Mouse (Mus musculus): ENCODE data around the gene Fign.

Gene Fign

GRCm38 (mm10) chr2:64097937-64098617 is at the start of gene Fign:
TSS of gene Fign (minus strand) at chr2:64098038.
- DNase-seq, result peak; percentile 94

GRCm38 (mm10) chr2:64133597-64133996 is 35.8 kb upstream of the Fign start:
- DNase-seq, result peak; percentile 66

GRCm38 (mm10) chr2:64120495-64120894 is 22.7 kb upstream of the Fign start:
- no peak for DNase-seq

- no peak for DNase-seq
Measured at GRCm38 (mm10) chr2:64116613-64117012, 18.8 kb upstream of the Fign start.

- DNase-seq, result no peak
Measured at GRCm38 (mm10) chr2:64111133-64111532, 13.3 kb upstream of the Fign start.

GRCm38 (mm10) chr2:64109860-64110259 is 12.0 kb upstream of the Fign start:
- DNase-seq, result no peak

- DNase-seq, result no peak
Measured at GRCm38 (mm10) chr2:64108040-64108439, 10.2 kb upstream of the Fign start.

- DNase-seq, result peak; percentile 36
Measured at GRCm38 (mm10) chr2:64098618-64099320, 931 bp upstream of the Fign start.

- peak; percentile 26 for DNase-seq
Measured at GRCm38 (mm10) chr2:64096721-64097411, 972 bp downstream of the Fign start.

GRCm38 (mm10) chr2:64096176-64096575 is 1.7 kb downstream of the Fign start:
- no peak for DNase-seq

- no peak for DNase-seq
Measured at GRCm38 (mm10) chr2:64095561-64095960, 2.3 kb downstream of the Fign start.

- peak; percentile 31 for DNase-seq
Measured at GRCm38 (mm10) chr2:64093087-64093486, 4.8 kb downstream of the Fign start.

- peak; percentile 29 for DNase-seq
Measured at GRCm38 (mm10) chr2:64083853-64084427, 13.9 kb downstream of the Fign start.

GRCm38 (mm10) chr2:64079765-64080164 is 18.1 kb downstream of the Fign start:
- DNase-seq, result no peak

GRCm38 (mm10) chr2:64078551-64078950 is 19.3 kb downstream of the Fign start:
- no peak for DNase-seq

- DNase-seq, result no peak
Measured at GRCm38 (mm10) chr2:64077846-64078245, 20.0 kb downstream of the Fign start.

- DNase-seq, result no peak
Measured at GRCm38 (mm10) chr2:64075873-64076272, 22.0 kb downstream of the Fign start.

- no peak for DNase-seq
Measured at GRCm38 (mm10) chr2:64074602-64075389, 23.0 kb downstream of the Fign start.

- no peak for DNase-seq
Measured at GRCm38 (mm10) chr2:64072158-64072557, 25.7 kb downstream of the Fign start.

GRCm38 (mm10) chr2:64069950-64070695 is 27.7 kb downstream of the Fign start:
- no peak for DNase-seq

- no peak for DNase-seq
Measured at GRCm38 (mm10) chr2:64065511-64065910, 32.3 kb downstream of the Fign start.

- peak; percentile 85 for DNase-seq
Measured at GRCm38 (mm10) chr2:64059477-64059876, 38.4 kb downstream of the Fign start.

Data from kidney, adult 9 months (tissue).